Mouse (Mus musculus) CH12.LX (cell line): ENCODE measurements around the gene Alg12.
"Not testable (repeated sequence)": the region's sequence is repeated elsewhere in the genome, so short reads cannot be mapped to it uniquely, and the experiment has no call there.

Experiments used
- CTCF ChIP-seq, 2 experiments: IDR thresholded peaks in 1 of 2; conservative IDR thresholded peaks in 1 of 2; 2 replicates each; pipeline ENCODE4 v1.5.1; 2011 to 2012; ENCODE audit warnings: low read depth in 2 of 2, low read length in 2 of 2, improper control_type of control experiment in 1 of 2, inconsistent platforms in 1 of 2, mild to moderate bottlenecking in 1 of 2, moderate library complexity in 1 of 2
- GABPA ChIP-seq: IDR thresholded peaks from 2 replicates; pipeline ENCODE4 v1.6.1; 2012; ENCODE audit warnings: low read depth, low read length, improper control_type of control experiment, inconsistent platforms; ENCODE audit not compliant: insufficient replicate concordance
- MAX ChIP-seq: IDR thresholded peaks from 2 replicates; pipeline ENCODE4 v1.6.1; 2011; ENCODE audit warnings: low read length, improper control_type of control experiment
- MAZ ChIP-seq: IDR thresholded peaks from 2 replicates; pipeline ENCODE4 v1.6.1; 2012; ENCODE audit warnings: low read depth, mild to moderate bottlenecking, inconsistent platforms, low read length, improper control_type of control experiment, moderate library complexity
- POLR2A ChIP-seq: IDR thresholded peaks from 2 replicates; pipeline ENCODE4 v1.6.1; 2011; ENCODE audit warnings: low read depth, mild to moderate bottlenecking, improper control_type of control experiment, low read length
- UBTF ChIP-seq: IDR thresholded peaks from 2 replicates; pipeline ENCODE4 v1.6.1; 2012; ENCODE audit warnings: low read depth, mild to moderate bottlenecking, inconsistent platforms, low read length, improper control_type of control experiment, moderate library complexity
- USF1 ChIP-seq: IDR thresholded peaks from 2 replicates; pipeline ENCODE4 v1.6.1; 2014; ENCODE audit warnings: low read depth, mild to moderate bottlenecking, inconsistent platforms, low read length, improper control_type of control experiment
- ZKSCAN1 ChIP-seq: IDR thresholded peaks from 2 replicates; pipeline ENCODE4 v1.6.1; 2012; ENCODE audit warnings: low read depth, inconsistent platforms, low read length, improper control_type of control experiment, borderline replicate concordance
- ZMIZ1 ChIP-seq: IDR thresholded peaks from 2 replicates; pipeline ENCODE4 v1.6.1; 2012; ENCODE audit warnings: low read depth, mild to moderate bottlenecking, inconsistent platforms, low read length, improper control_type of control experiment

- not testable (repeated sequence) for TF ChIP-seq CTCF (conservative IDR thresholded peaks at IDR 0.05 in 1 of 2, IDR thresholded peaks at IDR 0.05 in 1 of 2; ENCODE audit: low read depth in 2 of 2, low read length in 2 of 2); POLR2A; MAX; UBTF; MAZ; USF1; ZMIZ1; GABPA; ZKSCAN1
These were observed 24.4 kb downstream of the Alg12 start for GRCm38 (mm10) chr15:88794729-88795128.
